Mouse (Mus musculus): Measurements from ENCODE around the gene AU021092. TPM values are rescaled to one million over a fixed set of nuclear protein-coding genes. Genes with fewer than 3 reads are reported as not detected.
A peak's percentile ranks its signal among the peaks of the same experiment; 100 is the strongest.

Gene AU021092
- polyA plus RNA-seq, 1 experiment: 21.7 TPM

GRCm38 (mm10) chr16:5212150-5212549, 9.9 kb downstream of the AU021092 start:
- H3K4me1 ChIP-seq (ENCODE audit: control insufficient read depth, insufficient read depth, low read length): no peaks in the 10 kb centered on the region
- no peak overlapping the region for H3K27ac ChIP-seq (ENCODE audit: control insufficient read depth, insufficient read depth, low read depth, low read length)
- TF ChIP-seq POLR2A (IDR thresholded peaks at IDR 0.05; ENCODE audit: control insufficient read depth, low read depth, low read length) (no peak), CTCF (IDR thresholded peaks at IDR 0.05; ENCODE audit: control insufficient read depth, insufficient read depth, insufficient replicate concordance, low read depth, low read length) (no peak)
- H3K4me3 ChIP-seq (ENCODE audit: control insufficient read depth, low read depth, low read length): no peak overlapping the region
- H3K36me3 ChIP-seq (ENCODE audit: control insufficient read depth, insufficient read depth, low read length): no peaks in the 10 kb centered on the region
- H3K27me3 ChIP-seq (ENCODE audit: control insufficient read depth, insufficient read depth, low read length): no peaks in the 10 kb centered on the region

GRCm38 (mm10) chr16:5210365-5210764, 11.7 kb downstream of the AU021092 start:
- no peaks in the 10 kb centered on the region for H3K36me3 ChIP-seq (ENCODE audit: control insufficient read depth, insufficient read depth, low read length)
- H3K27ac ChIP-seq (ENCODE audit: control insufficient read depth, insufficient read depth, low read depth, low read length): no peak overlapping the region
- H3K4me1 ChIP-seq (ENCODE audit: control insufficient read depth, insufficient read depth, low read length): no peaks in the 10 kb centered on the region
- no peaks in the 10 kb centered on the region for H3K27me3 ChIP-seq (ENCODE audit: control insufficient read depth, insufficient read depth, low read length)
- no peak overlapping the region for H3K4me3 ChIP-seq (ENCODE audit: control insufficient read depth, low read depth, low read length)
- no peak for TF ChIP-seq POLR2A (IDR thresholded peaks at IDR 0.05; ENCODE audit: control insufficient read depth, low read depth, low read length)
- TF ChIP-seq CTCF (IDR thresholded peaks at IDR 0.05; ENCODE audit: control insufficient read depth, insufficient read depth, insufficient replicate concordance, low read depth, low read length): no peak

- TF ChIP-seq POLR2A (IDR thresholded peaks at IDR 0.05; ENCODE audit: control insufficient read depth, low read depth, low read length) (no peak), CTCF (IDR thresholded peaks at IDR 0.05; ENCODE audit: control insufficient read depth, insufficient read depth, insufficient replicate concordance, low read depth, low read length) (no peak)
- H3K36me3 ChIP-seq (ENCODE audit: control insufficient read depth, insufficient read depth, low read length): no peaks in the 10 kb centered on the region
- no peak overlapping the region for H3K4me3 ChIP-seq (ENCODE audit: control insufficient read depth, low read depth, low read length)
- H3K27ac ChIP-seq (ENCODE audit: control insufficient read depth, insufficient read depth, low read depth, low read length): no peak overlapping the region
- peaks cover 14% of the 10 kb centered on the region for H3K4me1 ChIP-seq (ENCODE audit: control insufficient read depth, insufficient read depth, low read length)
- H3K27me3 ChIP-seq (ENCODE audit: control insufficient read depth, insufficient read depth, low read length): no peaks in the 10 kb centered on the region
These were observed 16.0 kb downstream of the AU021092 start for GRCm38 (mm10) chr16:5206051-5206450.

- TF ChIP-seq CTCF (IDR thresholded peaks at IDR 0.05; ENCODE audit: control insufficient read depth, insufficient read depth, insufficient replicate concordance, low read depth, low read length): no peak
- no peak for TF ChIP-seq POLR2A (IDR thresholded peaks at IDR 0.05; ENCODE audit: control insufficient read depth, low read depth, low read length)
- Histone ChIP-seq H3K4me3 (ENCODE audit: control insufficient read depth, low read depth, low read length) (no peak overlapping the region), H3K27ac (ENCODE audit: control insufficient read depth, insufficient read depth, low read depth, low read length) (no peak overlapping the region), H3K36me3 (ENCODE audit: control insufficient read depth, insufficient read depth, low read length) (no peaks in the 10 kb centered on the region), H3K27me3 (ENCODE audit: control insufficient read depth, insufficient read depth, low read length) (no peaks in the 10 kb centered on the region), H3K4me1 (ENCODE audit: control insufficient read depth, insufficient read depth, low read length) (peaks cover 14% of the 10 kb centered on the region)
These were observed 16.6 kb downstream of the AU021092 start for GRCm38 (mm10) chr16:5205431-5205970.

- TF ChIP-seq POLR2A (IDR thresholded peaks at IDR 0.05; ENCODE audit: control insufficient read depth, low read depth, low read length) (peak; percentile 53; the same call in 1 of the 2 replicates), CTCF (IDR thresholded peaks at IDR 0.05; ENCODE audit: control insufficient read depth, insufficient read depth, insufficient replicate concordance, low read depth, low read length) (no peak)
- H3K27ac ChIP-seq (ENCODE audit: control insufficient read depth, insufficient read depth, low read depth, low read length): peak within 1 kb of the TSS; percentile 30
- peak within 1 kb of the TSS; percentile 87 for H3K4me3 ChIP-seq (ENCODE audit: control insufficient read depth, low read depth, low read length)
- no peaks in the 10 kb centered on the region for H3K36me3 ChIP-seq (ENCODE audit: control insufficient read depth, insufficient read depth, low read length)
- no peaks in the 10 kb centered on the region for H3K27me3 ChIP-seq (ENCODE audit: control insufficient read depth, insufficient read depth, low read length)
- H3K4me1 ChIP-seq (ENCODE audit: control insufficient read depth, insufficient read depth, low read length): peaks cover 14% of the 10 kb centered on the region
These were observed 18.2 kb downstream of the AU021092 start, which contains the start of gene Nagpa for GRCm38 (mm10) chr16:5203668-5204433. Gene Nagpa (minus strand): TSS chr16:5204012.

GRCm38 (mm10) chr16:5203200-5203599, 18.9 kb downstream of the AU021092 start:
- TF ChIP-seq POLR2A (IDR thresholded peaks at IDR 0.05; ENCODE audit: control insufficient read depth, low read depth, low read length): no peak
- no peak for TF ChIP-seq CTCF (IDR thresholded peaks at IDR 0.05; ENCODE audit: control insufficient read depth, insufficient read depth, insufficient replicate concordance, low read depth, low read length)
- Histone ChIP-seq H3K27ac (ENCODE audit: control insufficient read depth, insufficient read depth, low read depth, low read length) (peak overlapping the region; percentile 30; the same call in 1 of the 2 replicates), H3K27me3 (ENCODE audit: control insufficient read depth, insufficient read depth, low read length) (no peaks in the 10 kb centered on the region), H3K4me3 (ENCODE audit: control insufficient read depth, low read depth, low read length) (peak overlapping the region; percentile 87), H3K4me1 (ENCODE audit: control insufficient read depth, insufficient read depth, low read length) (peaks cover 14% of the 10 kb centered on the region), H3K36me3 (ENCODE audit: control insufficient read depth, insufficient read depth, low read length) (no peaks in the 10 kb centered on the region)

- Histone ChIP-seq H3K4me3 (ENCODE audit: control insufficient read depth, low read depth, low read length) (peak overlapping the region; percentile 87), H3K36me3 (ENCODE audit: control insufficient read depth, insufficient read depth, low read length) (no peaks in the 10 kb centered on the region), H3K27me3 (ENCODE audit: control insufficient read depth, insufficient read depth, low read length) (no peaks in the 10 kb centered on the region), H3K27ac (ENCODE audit: control insufficient read depth, insufficient read depth, low read depth, low read length) (no peak overlapping the region), H3K4me1 (ENCODE audit: control insufficient read depth, insufficient read depth, low read length) (peaks cover 14% of the 10 kb centered on the region)
- TF ChIP-seq POLR2A (IDR thresholded peaks at IDR 0.05; ENCODE audit: control insufficient read depth, low read depth, low read length) (no peak), CTCF (IDR thresholded peaks at IDR 0.05; ENCODE audit: control insufficient read depth, insufficient read depth, insufficient replicate concordance, low read depth, low read length) (peak; percentile 43; the same call in 1 of the 2 replicates)
These were observed 19.4 kb downstream of the AU021092 start for GRCm38 (mm10) chr16:5202681-5203080.
